Mouse (Mus musculus): ENCODE measurements at regions not wholly inside any gene's neighbourhood (a gene's known extent, or its start where the extent isn't known, plus 50 kb on each side); places are given as distances from the start of the nearest gene placed in this dataset.

DNA sequence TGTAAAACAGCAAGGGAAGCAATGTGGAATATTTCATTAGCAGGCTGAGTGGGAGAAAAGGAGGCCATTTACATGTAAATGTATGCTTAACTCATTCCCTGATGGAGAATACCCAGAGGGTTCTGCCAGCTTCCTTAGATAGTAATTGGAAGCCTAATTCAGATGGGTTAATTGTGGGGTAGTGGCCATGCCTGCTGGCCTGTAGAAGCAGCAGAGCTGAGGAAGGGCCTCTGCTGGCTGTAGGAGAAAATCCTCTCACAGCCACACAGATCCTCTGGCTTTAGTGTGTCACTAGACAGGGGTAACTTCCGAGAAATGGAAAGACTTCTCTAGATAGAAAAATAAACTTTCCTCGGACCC lies 1588.7 kb upstream of the Got2 start:
- intact Hi-C loops (cut with DNase I), result no loop called here
- no peak for DNase-seq (ENCODE audit: extremely low spot score in 1 of 2, low spot score in 2 of 2)

DNA sequence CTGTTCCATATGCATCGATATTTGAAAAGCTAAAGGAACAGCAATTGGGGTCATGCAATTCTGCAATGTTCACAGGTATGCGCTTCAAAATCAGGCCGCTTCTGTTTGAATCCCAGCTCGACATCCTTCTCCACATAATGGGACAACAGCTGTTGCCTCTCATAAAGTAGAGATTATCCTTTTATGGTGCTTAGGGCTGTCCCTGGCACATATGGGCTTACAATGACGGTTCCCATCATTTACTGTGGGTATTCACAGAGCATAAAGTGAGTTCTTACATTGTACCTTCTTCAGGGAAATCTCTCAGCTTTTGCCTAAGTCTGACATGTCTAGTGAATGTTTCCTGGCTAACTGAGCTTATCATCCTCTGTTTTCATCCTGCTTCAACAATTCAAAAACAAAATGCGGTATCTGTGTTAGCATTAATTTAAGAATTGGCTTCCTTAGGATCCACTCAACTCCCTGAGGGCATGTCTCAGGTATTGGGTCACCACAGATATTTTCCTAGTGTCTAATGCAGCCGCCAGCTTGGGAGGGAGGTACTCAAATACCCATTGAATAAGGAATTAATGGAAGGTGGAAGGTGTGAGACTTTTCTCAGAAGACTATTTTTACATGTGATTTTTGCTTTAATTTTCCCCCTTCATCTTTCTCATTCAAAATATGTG lies 1588.2 kb upstream of the Got2 start:
- intact Hi-C loops (cut with DNase I), result no loop called here
- no peak for DNase-seq (ENCODE audit: extremely low spot score in 1 of 2, low spot score in 2 of 2)

DNA sequence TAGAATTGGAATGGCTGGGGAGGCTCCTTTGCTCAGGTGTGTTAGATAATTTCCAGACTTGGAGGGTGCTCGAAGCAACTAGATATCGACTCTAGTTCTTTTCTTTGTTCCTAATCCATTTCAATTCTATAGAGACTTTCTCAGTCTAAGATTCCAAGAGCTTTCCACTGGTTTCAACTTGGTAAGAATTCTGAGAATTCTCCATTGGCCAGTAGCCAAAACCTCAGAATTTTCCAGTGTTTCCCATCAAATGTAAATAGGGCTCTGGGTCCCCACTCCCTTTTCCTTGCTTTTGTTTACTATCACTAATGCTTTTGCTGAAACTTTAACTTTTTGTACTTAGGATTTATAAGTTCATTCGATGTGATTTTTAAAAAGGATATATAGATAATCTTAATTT lies 1585.0 kb upstream of the Got2 start:
- intact Hi-C loops (cut with DNase I), result no loop called here
- DNase-seq (ENCODE audit: extremely low spot score in 1 of 2, low spot score in 2 of 2), result no peak

DNA sequence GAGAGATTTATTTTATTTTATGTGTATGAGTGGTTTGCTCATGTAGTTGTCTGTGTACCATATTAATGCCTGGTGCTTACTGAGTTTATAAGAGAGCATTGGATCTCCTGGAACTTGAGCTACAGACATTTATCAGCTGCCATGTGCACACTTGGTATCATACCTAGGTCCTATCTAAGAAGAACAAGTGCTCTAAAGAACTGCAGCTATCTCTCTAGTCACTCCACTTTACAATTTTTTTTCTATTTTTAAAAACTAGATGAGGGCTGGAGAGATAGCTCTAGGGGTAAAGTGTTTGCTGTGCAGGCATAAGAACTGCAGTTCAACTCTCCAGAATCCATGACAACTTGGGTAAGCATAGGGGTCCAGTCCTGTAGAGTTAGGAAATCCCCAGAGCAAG lies 1573.1 kb upstream of the Got2 start:
- no peak for DNase-seq (ENCODE audit: extremely low spot score in 1 of 2, low spot score in 2 of 2)
- intact Hi-C loops (cut with DNase I), result no loop called here

DNA sequence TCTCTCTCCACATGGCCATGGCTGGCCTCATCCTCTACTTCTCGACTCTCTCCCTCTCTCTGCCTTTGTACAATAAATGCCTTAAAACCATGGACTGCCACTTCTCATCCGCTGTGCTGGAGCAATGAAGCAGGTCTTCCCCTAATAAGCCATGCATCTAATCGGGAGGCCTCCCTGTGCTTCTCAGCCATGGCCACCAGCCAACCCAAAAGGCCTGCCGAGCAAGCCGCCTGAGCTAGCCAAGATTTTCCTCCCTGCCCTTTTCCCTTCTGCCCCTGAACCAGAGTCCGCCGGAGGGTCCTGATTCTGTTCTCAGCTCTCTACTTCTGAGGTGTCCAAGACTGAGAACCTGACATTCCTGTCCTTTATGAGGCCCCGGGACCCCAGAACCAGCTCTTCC lies 1559.3 kb upstream of the Got2 start:
- intact Hi-C loops (cut with DNase I), result no loop called here
- DNase-seq (ENCODE audit: extremely low spot score in 1 of 2, low spot score in 2 of 2), result no peak

DNA sequence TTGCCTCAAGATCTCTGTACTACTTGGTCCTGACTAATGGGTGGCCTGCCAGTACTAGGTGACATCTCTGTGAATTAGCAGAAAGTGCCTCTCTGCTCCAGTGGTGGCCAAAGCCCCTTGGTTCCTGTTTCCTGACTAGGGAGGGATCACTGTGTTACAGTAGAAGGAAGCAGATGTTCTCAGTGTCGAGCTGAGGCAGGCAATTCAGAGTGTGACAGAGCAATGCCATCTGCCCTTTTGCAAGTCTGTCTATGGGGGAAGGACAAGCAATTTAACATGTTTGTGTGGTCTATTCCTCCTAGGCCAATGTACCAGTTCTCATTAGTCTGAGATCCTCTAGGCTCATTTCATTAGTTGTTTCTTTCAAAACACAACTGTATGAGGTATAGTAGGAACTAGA lies 1553.1 kb upstream of the Got2 start:
- DNase-seq (ENCODE audit: extremely low spot score in 1 of 2, low spot score in 2 of 2), result no peak
- intact Hi-C loops (cut with DNase I), result no loop called here

DNA sequence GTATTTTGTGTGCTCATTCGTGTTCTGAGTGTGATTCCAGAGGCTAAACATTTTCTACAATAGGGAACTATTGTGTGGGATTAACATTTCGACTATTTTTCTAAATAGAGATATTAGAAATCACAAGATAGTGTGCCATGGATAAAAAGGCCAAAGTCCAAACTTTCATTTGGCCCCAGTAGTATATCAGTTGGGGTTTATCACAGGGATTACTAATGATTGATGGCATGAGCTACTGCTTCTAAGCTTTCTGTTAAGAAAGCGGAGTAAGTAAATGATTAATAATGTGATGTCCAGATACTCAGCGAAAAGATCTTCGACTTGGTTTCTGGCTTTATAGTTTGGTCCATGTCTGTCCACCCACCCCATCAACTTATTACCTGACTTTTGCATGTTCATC lies 1545.2 kb upstream of the Got2 start:
- DNase-seq (ENCODE audit: extremely low spot score in 1 of 2, low spot score in 2 of 2), result no peak
- intact Hi-C loops (cut with DNase I), result no loop called here

DNA sequence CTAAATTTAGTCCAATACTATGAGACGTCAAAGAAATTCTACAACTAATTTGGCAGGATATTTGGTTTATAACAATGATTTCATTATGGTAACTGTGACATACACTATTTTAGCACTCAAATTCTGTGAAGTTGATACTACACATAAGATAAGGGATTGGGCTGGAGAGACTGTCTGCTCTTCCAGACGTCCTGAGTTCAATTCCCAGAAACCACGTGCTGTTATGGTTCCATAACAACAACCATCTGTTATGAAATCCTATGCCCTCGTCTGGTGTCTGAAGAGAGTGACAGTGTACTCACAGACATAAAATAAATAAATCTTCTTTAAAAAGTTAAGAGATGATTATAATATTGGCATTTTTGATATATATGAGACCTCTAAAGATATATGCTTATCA lies 1543.1 kb upstream of the Got2 start:
- intact Hi-C loops (cut with DNase I), result no loop called here
- no peak for DNase-seq (ENCODE audit: extremely low spot score in 1 of 2, low spot score in 2 of 2)

DNA sequence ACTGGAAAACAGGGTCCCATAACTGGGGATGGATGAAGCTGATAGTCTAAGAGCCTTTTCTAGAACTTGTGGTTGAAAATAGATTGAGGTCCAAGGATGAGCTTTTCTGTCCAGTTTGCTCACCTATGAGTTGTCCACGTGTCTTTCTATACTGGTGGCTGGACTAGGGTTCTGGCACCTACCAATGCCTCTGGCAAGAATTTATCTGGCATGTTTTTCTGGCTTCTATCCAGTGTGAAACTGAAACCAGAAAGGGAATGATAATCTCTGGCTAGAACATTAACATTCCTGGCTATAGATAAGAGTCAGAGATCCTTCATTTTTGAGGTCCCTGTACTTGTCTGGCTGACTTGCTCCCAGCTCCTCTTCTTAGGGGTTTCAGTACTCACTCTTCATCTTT lies 1534.0 kb upstream of the Got2 start:
- intact Hi-C loops (cut with DNase I), result no loop called here
- no peak for DNase-seq (ENCODE audit: extremely low spot score in 1 of 2, low spot score in 2 of 2)

DNA sequence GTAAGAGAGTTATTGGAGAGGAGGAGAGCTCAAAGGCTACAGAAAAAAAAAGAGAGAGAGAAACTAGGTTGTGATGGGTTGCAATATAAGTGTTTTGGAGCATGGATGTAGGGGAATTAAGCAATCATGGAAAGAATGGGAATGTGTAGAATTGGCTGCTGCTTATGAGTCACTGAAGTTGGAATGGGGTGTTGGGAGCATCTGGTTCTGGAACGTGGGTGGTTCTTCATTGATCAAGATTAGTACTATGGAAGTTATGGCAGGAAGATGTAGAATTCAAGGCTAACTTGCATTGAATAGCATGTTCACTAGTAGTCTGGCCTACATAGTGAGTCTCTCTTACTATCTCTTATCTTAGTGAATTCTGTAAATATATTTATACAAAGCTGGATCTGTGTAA lies 1526.4 kb upstream of the Got2 start:
- no peak for DNase-seq (ENCODE audit: extremely low spot score in 1 of 2, low spot score in 2 of 2)
- intact Hi-C loops (cut with DNase I), result no loop called here

DNA sequence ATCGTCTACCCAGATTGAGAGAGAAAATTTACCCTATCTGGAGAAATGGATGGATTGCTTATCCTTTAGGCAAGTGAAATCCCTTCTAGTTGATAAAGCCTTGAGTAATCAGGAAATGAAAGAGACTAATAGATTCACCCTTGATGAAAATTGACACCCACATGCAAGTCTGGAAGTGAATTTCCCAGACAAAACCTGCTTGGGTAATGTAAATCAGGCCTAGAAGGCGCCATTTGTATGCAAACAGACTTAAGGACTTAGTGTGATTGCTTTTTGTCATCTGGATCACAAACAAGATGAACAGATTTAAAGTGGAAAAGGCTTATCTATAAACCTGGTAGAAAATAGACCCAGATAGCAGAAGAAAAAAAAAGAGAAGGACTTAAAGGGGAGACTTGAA lies 1515.0 kb upstream of the Got2 start:
- intact Hi-C loops (cut with DNase I), result no loop called here
- no peak for DNase-seq (ENCODE audit: extremely low spot score in 1 of 2, low spot score in 2 of 2)

DNA sequence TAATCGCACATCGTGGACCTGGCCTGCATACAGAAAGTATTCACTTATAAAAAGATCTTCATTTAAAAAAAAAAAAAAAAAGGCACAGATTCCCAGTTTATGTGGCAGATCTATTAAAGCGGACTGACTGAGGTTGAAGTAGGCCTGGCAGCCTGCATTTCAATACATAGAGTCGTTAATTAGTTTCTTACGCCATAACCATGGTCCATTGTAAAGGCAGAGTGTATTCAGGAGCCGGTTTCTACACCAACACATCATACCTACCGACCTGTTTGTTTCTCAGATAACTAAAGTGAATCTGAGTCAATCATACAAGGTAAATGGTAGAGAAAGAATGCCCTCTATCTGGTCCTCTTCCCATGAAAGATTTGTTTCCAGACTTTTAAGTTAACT lies 1509.0 kb upstream of the Got2 start:
- intact Hi-C loops (cut with DNase I), result no loop called here
- no peak for DNase-seq (ENCODE audit: extremely low spot score in 1 of 2, low spot score in 2 of 2)

DNA sequence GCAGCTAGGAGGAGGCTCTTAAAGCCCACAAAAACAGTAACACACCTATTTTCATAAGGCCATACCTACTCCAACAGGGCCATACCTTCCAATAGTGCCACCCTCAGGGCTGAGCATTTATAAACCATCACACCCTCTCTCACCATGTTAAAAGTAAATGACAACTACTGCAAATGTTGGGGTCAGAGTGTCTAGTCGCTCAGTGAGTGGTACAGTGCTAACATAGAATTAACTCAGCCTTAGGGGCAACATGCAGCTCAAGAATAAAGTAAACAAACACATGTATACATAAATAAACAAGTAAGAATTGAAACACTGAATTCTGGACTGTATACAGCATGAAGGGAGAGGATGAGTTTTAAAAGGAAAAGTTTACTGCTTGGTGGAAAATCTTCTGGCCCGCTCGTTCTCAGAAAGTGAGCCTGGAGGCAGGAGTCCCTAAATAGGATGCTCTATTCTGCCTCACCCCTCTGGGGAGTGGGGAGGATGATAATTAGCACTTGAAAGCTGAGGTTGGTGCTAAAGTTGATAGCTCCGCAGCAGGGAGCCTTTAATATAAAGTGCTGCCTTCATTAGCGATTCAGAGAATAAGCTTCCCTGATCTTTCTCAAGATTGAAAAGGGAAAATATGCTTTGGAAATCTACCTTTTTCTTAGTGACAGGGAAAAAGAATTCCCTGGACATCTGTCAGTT lies 1508.4 kb upstream of the Got2 start:
- intact Hi-C loops (cut with DNase I), result no loop called here

DNA sequence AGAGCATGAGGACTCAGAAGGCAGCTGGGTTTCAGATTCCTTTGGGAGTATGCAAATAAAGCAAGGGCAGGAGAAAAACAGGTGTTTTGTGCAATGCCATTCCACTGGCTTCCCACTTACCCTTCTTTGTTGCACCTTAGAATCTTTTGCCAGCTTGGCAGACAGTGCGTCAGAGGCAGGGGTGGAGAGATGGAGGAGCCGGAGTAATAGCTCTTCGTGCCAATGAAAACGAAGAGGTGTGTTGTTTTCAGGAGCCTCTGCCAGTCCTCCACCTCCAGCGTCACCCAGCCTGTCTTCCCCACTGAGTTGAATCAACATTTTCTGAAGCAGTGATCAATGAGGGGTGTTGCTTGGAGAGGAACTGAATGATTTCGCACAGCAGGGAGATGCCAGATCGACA lies 1501.3 kb upstream of the Got2 start:
- no peak for DNase-seq (ENCODE audit: extremely low spot score in 1 of 2, low spot score in 2 of 2)
- intact Hi-C loops (cut with DNase I), result no loop called here

More for the DNA sequence above, 1508.4 kb upstream of the Got2 start:
- DNase-seq (ENCODE audit: extremely low spot score in 1 of 2, low spot score in 2 of 2), result no peak

DNA sequence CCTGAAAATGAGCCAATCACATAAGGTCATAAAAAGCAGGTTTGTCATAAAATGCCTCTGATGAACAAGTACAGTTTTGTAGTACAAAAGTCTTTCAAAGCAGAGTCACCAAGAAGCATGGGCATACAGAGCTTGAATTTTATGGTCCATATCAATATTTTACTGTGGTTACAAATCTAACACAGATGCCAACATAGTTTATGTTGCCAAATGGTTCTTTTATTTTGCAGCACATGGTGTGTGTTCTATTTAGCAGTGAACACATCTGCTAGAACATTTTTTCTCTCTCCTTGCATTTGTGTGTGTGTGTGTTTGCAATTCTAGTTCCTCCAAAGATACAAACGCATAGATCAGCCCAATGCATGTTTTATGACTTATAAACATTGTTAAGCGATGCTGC lies 1500.8 kb upstream of the Got2 start:
- DNase-seq (ENCODE audit: extremely low spot score in 1 of 2, low spot score in 2 of 2), result no peak
- intact Hi-C loops (cut with DNase I), result no loop called here

DNA sequence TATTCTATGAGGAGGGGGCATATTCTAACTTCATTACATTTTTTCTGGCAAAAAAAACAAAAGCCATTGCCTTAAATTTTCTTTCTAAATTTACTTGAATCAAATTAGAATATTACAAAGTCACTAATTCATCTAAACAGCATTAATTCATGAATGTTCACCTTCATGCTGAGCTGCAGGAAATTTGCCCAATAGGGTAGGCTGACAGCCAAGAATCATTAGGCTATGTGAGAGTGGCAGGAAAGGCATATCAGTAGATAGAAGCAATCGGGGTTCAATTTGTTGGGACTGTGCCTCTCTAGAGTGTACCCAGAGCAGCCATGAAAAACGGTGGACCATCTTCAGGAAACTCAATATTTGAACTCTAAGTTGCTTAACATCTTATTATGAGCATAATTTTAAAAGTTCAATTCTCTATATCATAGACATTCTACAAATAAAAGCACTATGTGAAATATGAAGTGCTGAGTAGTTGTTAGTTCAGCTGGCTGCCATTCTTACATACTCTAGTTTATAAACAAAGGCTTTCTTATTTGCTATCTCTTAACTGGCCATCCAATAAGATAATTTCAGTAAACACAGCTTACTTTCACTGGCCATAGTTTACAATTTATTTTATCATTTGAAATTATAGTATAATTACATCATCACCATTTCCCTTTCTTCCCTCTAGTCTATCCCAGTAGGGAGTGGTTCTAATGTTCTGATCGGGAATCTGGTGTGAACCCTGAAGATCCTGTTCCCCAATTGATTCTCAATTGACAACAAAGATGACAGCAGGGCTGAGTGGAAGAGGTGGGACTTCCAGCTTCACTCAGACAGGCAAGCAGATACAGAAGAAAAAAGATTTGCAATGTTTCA lies 1486.8 kb upstream of the Got2 start:
- no peak for DNase-seq (ENCODE audit: extremely low spot score in 1 of 2, low spot score in 2 of 2)
- intact Hi-C loops (cut with DNase I), result no loop called here

DNA sequence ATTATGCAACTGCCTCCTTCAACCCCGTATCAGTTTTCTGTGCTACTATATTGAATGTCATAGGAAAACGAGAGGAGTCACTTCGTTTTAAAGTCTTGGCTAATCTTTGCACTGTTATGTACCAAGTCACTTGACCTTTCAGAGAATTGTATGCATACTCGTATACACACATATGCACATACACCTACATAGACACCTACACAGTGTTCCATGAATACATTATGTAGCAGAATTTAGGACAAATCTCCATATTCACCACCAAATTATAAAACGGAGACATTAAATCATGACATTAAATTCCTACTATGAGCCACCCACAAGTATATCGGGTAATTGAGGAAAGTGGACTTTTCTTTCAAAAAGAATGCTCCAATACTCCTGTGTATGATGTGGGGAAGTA lies 1458.3 kb upstream of the Got2 start:
- DNase-seq (ENCODE audit: extremely low spot score in 1 of 2, low spot score in 2 of 2), result peak in 1 of 2 experiments; percentile 1
- intact Hi-C loops (cut with DNase I), result no loop called here

DNA sequence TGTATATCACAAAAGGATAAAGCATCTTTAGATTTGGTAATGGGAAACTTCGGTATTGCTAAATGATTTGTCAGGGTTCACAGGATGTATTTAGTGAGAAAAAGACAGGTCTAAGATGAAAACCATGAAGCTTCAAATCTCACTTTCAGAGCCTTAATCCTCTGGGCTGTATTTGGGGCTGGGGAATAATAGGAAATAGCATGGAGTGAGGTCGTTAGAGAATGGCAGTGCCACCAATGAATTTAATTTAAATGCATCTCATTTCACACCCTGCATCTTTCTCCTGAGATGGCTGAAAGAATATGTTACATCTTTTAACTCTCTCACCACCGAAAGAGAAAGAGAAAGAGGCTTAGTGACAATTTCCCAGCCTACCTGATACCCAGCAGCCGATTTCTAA lies 1427.2 kb upstream of the Got2 start:
- no peak for DNase-seq (ENCODE audit: extremely low spot score in 1 of 2, low spot score in 2 of 2)
- intact Hi-C loops (cut with DNase I), result no loop called here

DNA sequence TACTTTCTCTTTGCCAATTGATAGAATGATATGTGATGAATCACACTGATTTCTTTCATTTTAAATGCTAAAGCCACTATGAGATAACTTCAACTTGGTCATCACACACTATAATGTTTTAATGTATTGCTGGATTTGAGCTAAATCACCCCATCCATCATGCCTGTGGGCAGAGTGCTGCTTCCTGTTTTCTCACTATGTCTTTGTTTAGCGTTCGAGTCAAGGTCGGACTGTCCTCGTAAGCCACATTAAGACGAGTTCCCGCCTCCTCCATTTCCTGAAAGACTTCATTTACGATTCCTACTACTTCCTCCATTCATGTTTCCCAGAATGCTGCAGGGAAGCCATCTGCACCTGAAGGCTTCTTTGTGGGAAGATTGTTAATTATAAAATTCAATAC lies 1420.0 kb upstream of the Got2 start:
- intact Hi-C loops (cut with DNase I), result no loop called here
- DNase-seq (ENCODE audit: extremely low spot score in 1 of 2, low spot score in 2 of 2), result no peak

DNA sequence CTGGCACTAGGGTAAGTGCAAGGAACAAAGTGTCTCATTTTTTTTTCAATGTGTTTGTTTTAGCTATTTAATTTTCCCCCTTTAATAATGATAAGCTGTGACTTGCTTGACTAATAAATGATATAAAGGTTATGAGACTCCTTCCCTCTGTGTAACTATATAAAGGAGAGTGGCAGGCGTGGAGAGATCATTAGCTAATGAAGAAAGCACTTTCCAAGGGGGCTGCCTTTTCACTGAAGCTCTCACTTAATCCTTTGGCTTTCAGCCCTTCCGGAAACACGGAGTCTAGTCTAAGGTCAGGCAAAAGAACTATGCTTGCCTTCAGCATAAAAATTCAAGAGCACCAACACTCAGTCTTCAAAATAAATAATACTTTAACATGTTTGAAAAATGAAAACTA lies 1382.2 kb upstream of the Got2 start:
- intact Hi-C loops (cut with DNase I), result no loop called here
- no peak for DNase-seq (ENCODE audit: extremely low spot score in 1 of 2, low spot score in 2 of 2)
